8 mouse cellular contexts compared by ENCODE assay signal in the genomic region with DNA sequence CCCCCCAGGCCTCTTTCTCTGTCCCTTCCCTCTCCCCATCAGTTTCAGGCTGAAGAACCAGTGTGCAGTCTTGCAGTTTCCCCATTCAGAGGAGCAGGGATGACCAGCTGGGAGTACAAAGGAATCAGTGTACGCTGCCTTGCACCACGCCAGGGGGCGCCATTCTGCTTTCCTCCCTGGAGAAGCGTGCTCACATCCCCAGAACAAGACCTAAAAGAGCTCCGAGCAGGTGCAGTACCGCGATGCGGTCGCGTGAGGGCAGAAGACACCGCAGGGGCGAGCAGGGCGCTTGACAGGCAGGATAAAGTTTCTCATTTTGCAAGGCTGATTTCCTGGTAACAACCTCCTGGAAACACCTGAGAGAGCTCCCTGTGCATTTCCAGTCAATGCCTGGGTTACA. TPM values are rescaled to one million over a fixed set of nuclear protein-coding genes. Genes with fewer than 3 reads are reported as not detected.
A peak's percentile ranks its signal among the peaks of the same experiment; 100 is the strongest.
DNase-seq lines count a peak whose midpoint lies in the region; ATAC-seq and TF ChIP-seq lines count a peak whose summit lies in the region.

No protein-coding gene starts in this region.

- WGBS in lung, embryonic 14.5 days: under 1% methylated on average over 13 of the region's 13 CpGs

- no peaks in the 10 kb centered on the region for H3K4me1 ChIP-seq in lung, embryonic 14.5 days (ENCODE audit: insufficient read depth)

- no peaks in the 10 kb centered on the region for H3K9me3 ChIP-seq in lung, embryonic 14.5 days (ENCODE audit: low read depth, low read length)

- H3K36me3 ChIP-seq in lung, embryonic 14.5 days (ENCODE audit: insufficient read depth): no peaks in the 10 kb centered on the region

- no peak overlapping the region for H3K9ac ChIP-seq in lung, embryonic 14.5 days

- peak; percentile 86 for ATAC-seq in lung, embryonic 14.5 days (ENCODE audit: insufficient read depth)

- no peak overlapping the region for H3K27ac ChIP-seq in lung, embryonic 14.5 days (ENCODE audit: low read depth)

- no peak overlapping the region for H3K4me2 ChIP-seq in lung, embryonic 14.5 days

- no peak overlapping the region for H3K4me3 ChIP-seq in lung, embryonic 14.5 days (ENCODE audit: low read depth, low read length)

- peak; percentile 99 for TF ChIP-seq CTCF in lung, embryonic 14.5 days (IDR thresholded peaks at IDR 0.05; ENCODE audit: low read depth)

- H3K27me3 ChIP-seq in lung, embryonic 14.5 days (ENCODE audit: insufficient read depth, low read length): no peaks in the 10 kb centered on the region

- peak; percentile 90 for DNase-seq in Muller cell, postnatal 12 days (ENCODE audit: inconsistent ontology term)
- peak; percentile 81 for DNase-seq in cerebellum, adult 8-10 months
- DNase-seq in forelimb bud, embryonic 11.5 days (ENCODE audit: low read depth, low spot score): peak; percentile 96
- peak; percentile 98 for DNase-seq in heart, postnatal 4 days
- peak; percentile 87 to 96 for DNase-seq in layer of hippocampus, adult 8-10 months (ENCODE audit: low spot score in 2 of 2)
- DNase-seq in lung, embryonic 14.5 days: peak; percentile 96
- peak; percentile 89 for DNase-seq in retina, embryonic 14.5 days (ENCODE audit: low spot score)
- DNase-seq in thymus, postnatal 36 days: peak; percentile 92 to 97

RNA-seq across cellular contexts. Expression of gene Tmem270, which starts 0.6 kb away (rescaled TPM):
- not detected for total RNA-seq in heart, postnatal 4 days (2021)
- total RNA-seq in layer of hippocampus, adult 8-10 months (2022): not detected
- not detected in 2 replicates for polyA plus RNA-seq in lung, embryonic 14.5 days (2014; fragmentation: Nextera tagmentation; extraction: Ambion mirVana)

RNA-seq across cellular contexts. Expression of gene Cldn13, which starts 8.2 kb away (rescaled TPM):
- total RNA-seq in heart, postnatal 4 days (2021): not detected
- not detected for total RNA-seq in layer of hippocampus, adult 8-10 months (2022)
- polyA plus RNA-seq in lung, embryonic 14.5 days (2014; fragmentation: Nextera tagmentation; extraction: Ambion mirVana): 0.39 TPM in 1 of 2 replicates, not detected in the other

RNA-seq across cellular contexts. Expression of gene Mettl27, which starts 25.0 kb away (rescaled TPM):
- 1 to 10 TPM; 6.2 to 7.1 TPM for total RNA-seq in heart, postnatal 4 days (2021)
- 10 to 100 TPM in 2 of 4 experiments, 1 to 10 TPM in 2; 8.0 to 13.5 (median 10.8) TPM for total RNA-seq in layer of hippocampus, adult 8-10 months (2022)
- 23.0 and 23.9 TPM in 2 replicates for polyA plus RNA-seq in lung, embryonic 14.5 days (2014; fragmentation: Nextera tagmentation; extraction: Ambion mirVana)

RNA-seq across cellular contexts. Expression of gene Cldn4, which starts 39.6 kb away (rescaled TPM):
- under 1 TPM in 1 of 2 experiments, not detected in 1; 0.14 TPM for total RNA-seq in heart, postnatal 4 days (2021)
- total RNA-seq in layer of hippocampus, adult 8-10 months (2022): not detected
- 41.9 and 42.4 TPM in 2 replicates for polyA plus RNA-seq in lung, embryonic 14.5 days (2014; fragmentation: Nextera tagmentation; extraction: Ambion mirVana)
